Mouse (Mus musculus) layer of hippocampus, adult 8-10 months (tissue): Measurements from ENCODE around the gene Hoxa2. TPM values are rescaled to one million over a fixed set of nuclear protein-coding genes. Genes with fewer than 3 reads are reported as not detected.

ENCODE experiments used
- DNase-seq, 2 experiments: peaks; one replicate each; pipeline ENCODE4 v3.0.0; 2022; ENCODE audit warnings: low spot score in 2 of 2
- total RNA-seq, 4 experiments: library from RNA; stranded (reverse); gene quantifications; 2 replicates each; pipeline ENCODE4 v1.2.4; 2022

The Hoxa2 gene
- total RNA-seq, 4 experiments from 2014 or later, result not detected

DNA sequence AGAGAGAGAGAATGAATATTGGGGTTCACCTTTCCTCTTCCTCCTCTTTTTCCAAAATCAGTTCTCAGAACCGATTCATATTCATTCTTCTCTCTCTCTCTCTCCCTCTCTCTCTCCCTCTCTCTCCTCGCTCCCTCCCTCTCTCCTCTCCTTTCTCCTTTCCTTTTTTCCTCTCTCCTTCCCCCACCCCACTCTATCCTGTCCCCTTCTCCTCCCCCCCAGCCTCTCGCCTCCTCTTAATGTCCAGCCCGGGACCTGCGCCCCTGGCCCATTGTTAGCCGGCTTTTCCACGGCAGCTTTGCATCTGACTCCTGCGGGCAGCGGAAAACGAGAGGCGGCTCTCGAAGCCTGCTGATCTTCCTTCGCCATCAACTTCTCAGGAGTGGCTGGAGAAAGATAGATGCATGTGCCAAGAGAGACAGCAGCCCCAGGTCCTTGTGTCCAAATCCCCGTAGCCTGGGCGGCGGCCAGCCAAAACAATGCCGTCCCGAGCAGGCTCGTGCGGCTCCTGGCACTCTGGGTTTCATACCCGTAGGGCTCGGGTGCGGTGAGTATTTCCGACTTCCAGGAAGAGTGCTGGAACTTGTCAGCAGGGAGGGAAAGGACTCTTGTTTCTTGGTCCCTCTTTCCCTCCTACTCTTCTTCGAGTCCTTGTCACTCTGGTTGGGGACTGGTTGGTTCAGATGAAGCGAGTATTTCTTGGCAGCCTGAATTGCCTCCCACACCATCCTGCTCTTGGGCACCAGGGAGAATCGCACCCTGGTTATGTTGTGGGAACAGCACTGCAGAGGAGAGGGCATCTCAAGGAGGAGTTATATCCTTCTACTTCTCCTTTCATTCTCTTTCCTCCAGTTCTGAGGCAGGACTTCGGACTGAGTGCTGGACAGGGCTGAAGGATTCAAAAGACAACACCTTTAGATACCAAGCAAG, 1.1 kb upstream of the Hoxa2 start:
- DNase-seq, result no peak

- no peak for DNase-seq
Observed at GRCm38 (mm10) chr6:52164051-52164625, 493 bp downstream of the Hoxa2 start.

DNA sequence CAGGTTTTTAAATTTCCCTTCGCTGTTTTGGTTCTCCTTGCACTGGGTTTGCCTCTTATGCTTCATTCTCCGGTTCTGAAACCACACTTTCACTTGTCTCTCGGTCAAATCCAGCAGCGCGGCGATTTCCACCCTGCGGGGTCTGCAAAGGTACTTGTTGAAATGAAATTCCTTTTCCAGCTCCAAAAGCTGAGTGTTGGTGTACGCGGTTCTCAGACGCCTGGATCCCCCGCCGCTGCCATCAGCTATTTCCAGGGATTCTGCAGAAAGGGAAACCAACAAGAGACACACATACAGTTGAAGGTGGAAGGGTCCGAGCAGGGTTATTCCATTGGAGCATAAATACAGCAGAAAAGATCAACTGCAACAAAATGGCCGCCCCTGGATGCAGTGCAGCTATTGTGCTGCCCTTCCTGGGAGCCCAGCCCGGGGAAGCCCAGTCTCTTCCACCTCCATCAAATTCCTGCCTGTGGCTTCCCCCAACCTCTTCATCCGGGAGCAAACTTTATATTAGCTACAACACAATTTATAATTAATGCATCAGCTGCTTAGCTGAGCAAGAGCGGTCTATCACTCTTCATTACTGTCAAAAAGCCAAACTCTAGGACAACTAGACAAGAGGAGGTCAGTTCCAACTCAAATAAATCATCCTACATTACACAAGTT, 1.1 kb downstream of the Hoxa2 start:
- DNase-seq, result no peak

GRCm38 (mm10) chr6:52162611-52163365, 1.8 kb downstream of the Hoxa2 start:
- DNase-seq, result no peak

DNA sequence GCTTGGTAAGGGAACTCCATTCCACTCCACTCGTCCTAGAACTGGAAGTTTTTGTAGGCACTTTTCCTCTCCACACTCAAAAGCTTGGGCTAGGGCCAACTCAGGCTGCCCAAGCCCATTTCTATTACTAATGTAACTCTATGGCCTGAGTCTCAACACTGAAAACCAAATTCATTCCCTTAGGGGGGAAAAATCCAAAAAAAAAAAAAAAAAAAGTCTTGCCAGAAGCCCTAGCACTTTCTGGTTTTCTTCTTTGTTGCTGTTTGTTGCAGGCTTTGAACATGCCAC, 2.6 kb downstream of the Hoxa2 start:
- DNase-seq, result no peak

GRCm38 (mm10) chr6:52161336-52162092, 3.1 kb downstream of the Hoxa2 start:
- DNase-seq, result no peak

GRCm38 (mm10) chr6:52160511-52161335, 3.9 kb downstream of the Hoxa2 start:
- no peak for DNase-seq

DNA sequence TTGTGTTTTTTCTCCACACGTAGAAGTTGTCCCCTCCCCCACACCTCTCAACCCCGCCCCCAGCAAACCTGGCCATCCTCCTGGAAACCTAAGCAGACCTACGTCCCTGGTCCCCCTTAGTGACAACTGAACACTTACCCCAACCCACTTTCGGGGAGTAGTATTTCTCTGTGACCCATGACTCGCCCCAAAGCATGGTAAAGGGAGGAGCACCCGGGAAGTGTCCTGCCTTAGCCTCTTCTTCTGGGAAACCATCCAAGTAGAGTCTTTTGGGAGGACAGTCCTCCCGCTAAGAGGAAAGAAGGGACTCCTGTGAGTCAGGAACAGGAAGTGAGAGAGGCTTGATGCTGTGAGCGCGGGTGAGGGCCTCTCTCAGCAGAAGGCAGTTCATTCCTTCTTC, 4.7 kb downstream of the Hoxa2 start:
- DNase-seq, result no peak

GRCm38 (mm10) chr6:52159164-52159761, 5.4 kb downstream of the Hoxa2 start:
- no peak for DNase-seq

DNA sequence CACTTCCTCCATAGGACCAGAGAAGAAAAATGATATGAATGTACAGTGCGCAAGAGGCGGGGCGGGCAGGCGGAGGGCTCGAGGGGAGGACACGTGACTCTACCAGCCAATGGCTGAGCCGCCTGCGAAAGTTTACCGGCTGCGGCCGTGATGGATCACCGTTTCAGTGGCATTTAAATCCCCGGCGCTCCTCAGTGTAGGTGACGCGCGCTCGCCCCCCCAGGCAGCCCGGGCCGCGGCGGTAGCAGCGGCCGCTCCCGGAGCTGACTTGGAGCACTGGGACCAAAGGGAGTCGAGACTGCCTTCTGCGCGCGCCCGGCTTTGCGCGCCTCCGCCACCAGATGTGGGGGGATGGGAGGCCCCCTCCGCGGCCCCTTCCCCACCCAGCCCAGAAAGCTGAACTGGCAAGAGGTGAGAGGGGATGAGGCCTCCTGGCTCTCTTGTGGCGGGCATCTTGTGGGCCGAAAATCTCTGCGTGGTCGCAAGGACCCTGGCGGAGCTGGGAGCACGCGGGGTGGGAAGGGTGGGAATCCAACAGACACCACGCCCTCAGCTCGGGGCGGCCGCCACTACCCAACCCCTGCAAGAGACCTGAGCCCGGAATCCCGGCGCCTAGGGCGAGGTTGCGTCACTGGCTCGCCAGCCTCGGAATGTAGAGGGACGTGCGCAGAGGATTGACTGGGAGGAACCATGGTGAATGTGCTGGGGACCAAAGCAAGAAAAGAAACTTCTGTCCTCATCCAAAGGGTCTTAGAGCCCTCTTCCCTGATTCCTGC, 6.2 kb downstream of the Hoxa2 start, which contains the start of gene Hoxa1:
Gene Hoxa1 (minus strand): TSS at position 42 of the 776 bp plus-strand sequence.
- no peak for DNase-seq

DNA sequence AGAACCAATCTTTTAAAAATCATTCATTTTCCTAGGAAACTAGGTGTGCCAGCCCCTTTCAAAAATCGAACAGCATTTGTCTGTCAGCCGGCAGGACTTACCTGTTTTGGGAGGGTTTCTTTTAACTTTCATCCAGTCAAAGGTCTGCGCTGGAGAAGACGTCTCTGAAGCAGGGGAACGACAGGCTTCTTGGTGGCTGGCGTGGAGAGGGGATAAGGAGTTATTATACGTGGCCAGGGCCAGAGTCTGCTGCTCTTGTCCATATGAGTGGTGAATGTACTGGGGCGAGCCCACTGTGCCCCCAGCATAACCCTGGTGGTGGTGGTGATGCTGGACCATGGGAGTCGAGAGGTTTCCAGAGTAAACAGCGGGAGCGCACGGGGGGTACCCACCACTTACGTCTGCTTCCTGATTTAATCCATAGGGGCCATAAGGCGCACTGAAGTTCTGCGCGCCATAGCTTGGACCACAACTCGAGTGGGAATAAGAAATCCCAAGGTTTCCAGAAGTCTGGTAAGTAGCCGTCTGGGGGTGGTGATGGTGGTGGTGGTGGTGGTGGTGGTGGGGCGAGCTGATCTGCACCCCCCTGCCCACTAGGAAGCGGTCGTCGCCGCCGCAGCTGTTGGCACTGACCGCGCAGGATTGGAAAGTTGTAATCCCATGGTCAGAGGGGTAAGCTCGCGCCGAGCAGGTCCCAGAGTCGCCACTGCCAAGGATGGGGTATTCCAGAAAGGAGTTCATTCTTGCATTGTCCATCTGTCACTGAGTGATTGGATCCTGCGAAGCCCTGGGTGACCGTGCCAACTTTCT, 7.0 kb downstream of the Hoxa2 start:
- DNase-seq, result no peak

DNA sequence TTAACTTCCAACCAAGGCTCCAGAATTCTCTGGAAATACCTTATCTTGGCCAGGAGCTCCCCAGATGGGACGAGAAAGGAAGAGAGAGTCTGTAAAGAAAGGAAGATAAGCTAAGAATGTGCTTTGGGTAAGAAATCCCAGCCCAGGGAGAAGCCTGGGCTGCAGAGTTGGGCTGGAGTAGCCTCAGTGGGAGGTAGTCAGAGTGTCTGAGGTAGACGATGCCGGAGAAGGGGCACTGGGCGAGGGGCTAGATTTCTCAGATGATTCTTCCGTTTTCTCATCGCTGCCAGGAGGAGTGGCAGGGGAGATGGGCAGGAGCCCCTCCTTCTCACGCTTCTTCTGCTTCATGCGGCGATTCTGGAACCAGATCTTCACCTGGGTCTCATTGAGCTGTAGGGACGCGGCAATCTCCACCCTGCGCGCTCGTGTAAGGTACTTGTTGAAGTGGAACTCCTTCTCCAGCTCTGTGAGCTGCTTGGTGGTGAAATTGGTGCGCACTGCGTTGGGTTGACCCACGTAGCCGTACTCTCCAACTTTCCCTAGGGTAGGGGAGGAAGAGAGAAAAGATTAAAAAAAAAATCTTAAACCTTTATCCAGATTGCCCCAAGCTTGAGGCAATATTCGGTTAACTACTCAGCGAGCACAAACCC, 8.0 kb downstream of the Hoxa2 start:
- no peak for DNase-seq

DNA sequence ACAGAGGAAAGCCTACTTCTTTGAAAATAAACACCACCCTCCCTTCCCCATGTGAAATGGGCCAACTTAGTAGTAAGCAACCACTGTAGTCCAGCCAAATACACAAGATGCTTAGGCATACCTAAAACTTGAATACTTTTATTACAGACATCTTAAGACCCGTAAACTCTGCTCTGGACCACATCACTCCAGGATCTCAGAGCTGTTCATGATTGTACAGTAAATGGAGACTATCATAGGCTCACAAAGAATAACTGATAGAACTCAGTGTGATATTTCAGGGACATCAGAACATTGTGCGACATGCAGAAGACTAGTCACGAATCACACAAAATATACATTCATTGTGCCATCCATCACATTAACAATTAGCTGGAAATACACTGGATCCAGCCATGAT, 9.2 kb downstream of the Hoxa2 start:
- no peak for DNase-seq

DNA sequence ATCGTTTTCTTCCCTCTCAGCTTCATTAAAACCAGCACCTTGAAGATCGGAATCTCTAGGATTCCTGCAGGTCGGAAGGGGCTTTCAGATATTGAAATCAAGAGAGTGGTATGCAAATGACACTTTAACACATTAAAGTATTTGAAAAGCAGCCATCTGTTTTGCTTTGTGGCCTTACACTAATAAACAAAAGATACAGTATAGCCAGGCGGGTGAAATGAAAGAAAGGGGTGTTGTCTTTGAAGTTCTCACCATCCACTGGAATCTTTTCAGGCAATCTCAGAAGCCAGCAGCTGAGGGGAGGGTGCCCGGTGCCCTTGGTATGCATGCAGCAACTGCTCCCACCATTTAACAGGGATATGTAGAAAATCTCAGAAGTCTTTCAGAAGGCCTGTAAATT, 10.6 kb downstream of the Hoxa2 start:
- no peak for DNase-seq

DNA sequence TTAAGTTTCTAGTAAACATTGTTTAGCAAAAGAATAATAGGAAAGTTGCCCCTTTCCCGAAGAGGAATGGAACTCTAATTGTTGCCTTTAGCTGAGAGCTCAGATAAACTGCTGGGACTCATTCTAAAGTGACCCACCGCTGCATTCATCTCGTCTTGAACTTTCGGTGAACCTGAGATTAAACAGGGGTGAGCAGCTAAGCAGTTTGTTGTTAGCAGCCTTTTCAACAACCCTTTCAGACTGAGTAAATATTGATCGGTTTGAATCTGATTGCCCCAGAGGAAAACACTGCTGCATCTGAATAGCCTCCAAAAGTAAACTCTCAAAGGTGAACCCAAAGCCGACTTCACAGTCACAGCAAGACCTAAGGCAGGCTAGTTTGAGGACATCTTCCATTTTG, 11.4 kb downstream of the Hoxa2 start:
- DNase-seq, result no peak

DNA sequence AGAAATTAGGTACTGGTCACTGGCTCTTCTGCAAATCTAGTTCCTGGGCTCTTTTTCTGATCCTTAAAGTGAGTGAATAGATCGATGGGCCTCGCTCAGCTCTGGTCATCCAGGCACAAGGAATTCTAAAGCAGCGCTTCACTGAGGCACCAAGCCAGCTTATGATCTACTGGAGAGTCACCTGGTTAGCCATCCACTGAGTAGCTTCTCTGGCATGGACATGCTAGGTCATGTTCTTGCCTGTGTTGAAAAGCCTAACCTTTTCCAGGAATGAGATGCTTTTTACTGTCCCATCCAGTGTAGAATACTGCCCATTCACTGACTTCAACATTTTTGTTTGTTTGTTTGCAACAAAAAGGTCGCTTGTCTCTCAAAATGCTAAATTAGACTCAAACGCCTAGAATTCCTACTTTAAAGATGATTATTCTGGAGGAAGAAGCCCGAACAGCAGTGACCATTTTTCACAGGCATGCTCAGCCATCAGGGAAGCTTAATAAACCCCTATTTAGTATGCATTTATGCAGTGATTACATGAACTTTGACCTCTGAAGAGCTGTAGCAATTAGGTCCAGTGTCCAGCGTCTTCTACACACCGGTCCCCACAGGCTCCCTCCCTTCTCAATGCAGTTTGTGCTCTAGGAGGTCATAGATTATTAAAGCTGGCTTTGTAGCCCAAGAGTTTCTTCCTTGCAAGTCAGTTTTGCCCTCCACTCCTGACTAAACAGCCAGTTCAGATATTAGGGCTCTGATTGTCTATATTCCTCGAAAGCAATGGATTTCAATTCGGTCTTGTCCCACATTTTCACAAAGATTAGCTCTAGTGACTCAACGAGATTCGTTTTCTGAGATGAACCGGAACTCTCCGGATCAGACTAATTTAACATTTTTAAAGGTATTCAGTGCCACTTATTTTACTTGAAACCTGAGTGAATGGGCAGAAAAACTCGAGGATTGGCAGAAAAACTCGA, 12.1 kb downstream of the Hoxa2 start:
- DNase-seq, result no peak
